Mouse (Mus musculus): ENCODE measurements around the gene Nr0b1. TPM values are rescaled to one million over a fixed set of nuclear protein-coding genes. Genes with fewer than 3 reads are reported as not detected.
A peak's percentile ranks its signal among the peaks of the same experiment; 100 is the strongest.

The Nr0b1 gene
- polyA plus RNA-seq (2015; fragmentation: Nextera tagmentation; extraction: Ambion mirVana): 1.3 and 1.8 TPM in 2 replicates

DNA sequence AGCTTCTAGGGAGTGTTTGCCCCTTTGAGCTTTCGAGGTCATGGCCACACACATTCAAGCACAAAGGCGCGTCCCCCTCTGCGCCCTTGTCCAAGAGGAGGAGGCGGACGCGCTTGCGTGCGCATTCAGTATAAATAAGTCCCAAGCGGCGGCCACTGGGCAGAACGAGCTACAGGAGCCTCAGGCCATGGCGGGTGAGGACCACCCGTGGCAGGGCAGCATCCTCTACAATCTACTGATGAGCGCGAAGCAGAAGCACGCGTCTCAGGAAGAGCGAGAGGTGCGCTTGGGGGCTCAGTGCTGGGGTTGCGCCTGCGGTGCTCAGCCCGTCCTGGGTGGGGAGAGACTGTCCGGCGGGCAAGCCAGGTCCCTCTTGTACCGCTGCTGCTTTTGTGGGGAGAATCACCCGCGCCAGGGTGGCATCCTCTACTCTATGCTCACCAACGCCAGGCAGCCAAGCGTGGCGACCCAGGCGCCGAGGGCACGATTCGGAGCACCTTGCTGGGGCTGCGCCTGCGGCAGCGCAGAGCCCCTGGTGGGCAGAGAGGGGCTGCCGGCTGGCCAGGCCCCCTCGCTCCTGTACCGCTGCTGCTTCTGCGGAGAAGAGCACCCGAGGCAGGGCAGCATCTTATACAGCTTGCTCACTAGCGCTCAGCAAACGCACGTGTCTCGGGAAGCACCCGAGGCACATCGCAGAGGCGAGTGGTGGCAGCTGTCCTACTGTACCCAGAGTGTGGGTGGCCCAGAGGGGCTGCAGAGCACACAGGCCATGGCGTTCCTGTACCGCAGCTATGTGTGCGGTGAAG, at the start of gene Nr0b1:
Gene Nr0b1, plus strand, starts transcription at position 151 of the 806 bp plus-strand sequence.
- WGBS: 21% methylated on average over 53 of the region's 53 CpGs
- H3K27ac ChIP-seq (ENCODE audit: low read length): no peak within 1 kb of the TSS
- no peaks in the 10 kb centered on the region; the same call in 1 of the 2 replicates for H3K27me3 ChIP-seq (ENCODE audit: control insufficient read depth, insufficient read depth, low read depth, low read length)
- H3K9ac ChIP-seq (ENCODE audit: low read depth, low read length): peak within 1 kb of the TSS; percentile 59
- no peaks in the 10 kb centered on the region for H3K4me1 ChIP-seq (ENCODE audit: control insufficient read depth, insufficient read depth, low read length)
- no peaks in the 10 kb centered on the region for H3K9me3 ChIP-seq (replicated peaks; ENCODE audit: control insufficient read depth, low read length, poor library complexity, severe bottlenecking)
- peak within 1 kb of the TSS; percentile 47 for H3K4me3 ChIP-seq (ENCODE audit: low read depth, low read length)
- peak; percentile 92 for ATAC-seq
- H3K36me3 ChIP-seq (ENCODE audit: control insufficient read depth, insufficient read depth, low read length): no peaks in the 10 kb centered on the region
- H3K4me2 ChIP-seq (ENCODE audit: low read length): peak within 1 kb of the TSS; percentile 86

DNA sequence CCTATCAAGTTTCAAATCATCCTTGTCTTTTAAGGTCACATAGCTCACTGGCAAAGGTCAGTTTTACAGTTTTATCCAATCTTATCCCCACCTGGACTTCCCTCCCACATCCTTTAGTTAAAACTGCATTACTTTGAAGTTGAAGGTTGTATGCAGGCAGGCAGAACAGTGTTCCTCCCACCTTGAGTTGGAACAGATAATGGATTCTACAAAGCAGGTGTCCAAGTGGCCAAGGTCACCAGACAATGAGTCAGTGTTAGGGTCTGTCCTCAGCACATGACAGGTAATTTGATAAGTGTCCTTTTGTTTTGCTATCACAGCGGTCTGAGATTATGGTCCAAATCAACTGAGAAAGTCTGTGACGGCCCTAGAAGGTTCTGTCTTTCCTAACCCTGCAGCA, 4.3 kb upstream of the Nr0b1 start:
- 87% methylated on average over 2 of the region's 2 CpGs for WGBS
- Histone ChIP-seq H3K4me2 (ENCODE audit: low read length) (no peak overlapping the region), H3K4me1 (ENCODE audit: control insufficient read depth, insufficient read depth, low read length) (no peaks in the 10 kb centered on the region), H3K27me3 (ENCODE audit: control insufficient read depth, insufficient read depth, low read depth, low read length) (no peaks in the 10 kb centered on the region; the same call in 1 of the 2 replicates), H3K4me3 (ENCODE audit: low read depth, low read length) (no peak overlapping the region), H3K9me3 (replicated peaks; ENCODE audit: control insufficient read depth, low read length, poor library complexity, severe bottlenecking) (no peaks in the 10 kb centered on the region), H3K27ac (ENCODE audit: low read length) (no peak overlapping the region), H3K9ac (ENCODE audit: low read depth, low read length) (no peak overlapping the region), H3K36me3 (ENCODE audit: control insufficient read depth, insufficient read depth, low read length) (no peaks in the 10 kb centered on the region)
- ATAC-seq: no peak

DNA sequence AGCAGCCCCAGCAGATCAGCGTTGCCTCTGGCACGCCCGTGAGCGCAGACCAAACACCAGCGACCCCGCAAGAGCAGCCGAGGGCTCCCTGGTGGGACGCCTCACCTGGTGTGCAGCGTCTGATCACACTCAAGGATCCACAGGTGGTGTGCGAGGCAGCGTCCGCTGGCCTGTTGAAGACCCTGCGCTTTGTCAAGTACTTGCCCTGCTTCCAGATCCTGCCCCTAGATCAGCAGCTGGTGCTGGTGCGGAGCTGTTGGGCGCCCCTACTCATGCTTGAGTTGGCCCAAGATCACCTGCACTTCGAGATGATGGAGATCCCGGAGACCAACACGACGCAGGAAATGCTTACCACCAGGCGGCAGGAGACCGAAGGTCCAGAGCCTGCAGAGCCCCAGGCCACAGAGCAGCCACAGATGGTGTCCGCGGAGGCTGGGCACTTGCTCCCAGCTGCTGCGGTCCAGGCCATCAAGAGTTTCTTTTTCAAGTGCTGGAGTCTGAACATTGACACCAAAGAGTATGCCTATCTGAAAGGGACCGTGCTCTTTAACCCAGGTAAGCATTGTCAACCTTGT, 943 bp downstream of the Nr0b1 start:
- Histone ChIP-seq H3K27ac (ENCODE audit: low read length) (no peak overlapping the region), H3K4me1 (ENCODE audit: control insufficient read depth, insufficient read depth, low read length) (no peaks in the 10 kb centered on the region), H3K9ac (ENCODE audit: low read depth, low read length) (peak overlapping the region; percentile 59), H3K4me2 (ENCODE audit: low read length) (peak overlapping the region; percentile 86), H3K27me3 (ENCODE audit: control insufficient read depth, insufficient read depth, low read depth, low read length) (no peaks in the 10 kb centered on the region; the same call in 1 of the 2 replicates), H3K4me3 (ENCODE audit: low read depth, low read length) (peak overlapping the region; percentile 47), H3K9me3 (replicated peaks; ENCODE audit: control insufficient read depth, low read length, poor library complexity, severe bottlenecking) (no peaks in the 10 kb centered on the region), H3K36me3 (ENCODE audit: control insufficient read depth, insufficient read depth, low read length) (no peaks in the 10 kb centered on the region)
- peak; percentile 67 for ATAC-seq
- 17% methylated on average over 23 of the region's 25 CpGs for WGBS

DNA sequence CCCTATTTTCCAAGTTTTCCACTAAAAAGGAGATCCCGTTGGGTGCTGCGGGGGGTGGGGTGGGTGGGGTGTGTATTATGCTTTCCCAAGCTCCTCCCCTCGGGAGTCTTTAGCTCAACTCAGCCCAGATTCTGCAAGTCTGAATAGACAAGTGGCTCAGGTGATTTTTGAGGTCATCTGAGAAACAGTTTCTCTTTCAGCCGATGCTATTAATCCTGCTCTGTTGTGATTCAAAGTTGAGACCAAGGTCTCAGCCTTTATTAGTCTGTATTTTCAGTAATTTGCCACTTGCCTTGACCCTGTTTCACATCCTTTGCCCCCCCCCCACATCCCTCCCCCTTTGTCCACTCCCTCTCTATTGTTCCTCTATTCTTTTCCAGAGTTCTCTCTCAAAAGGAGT, 1.8 kb downstream of the Nr0b1 start:
- no peak for ATAC-seq
- H3K36me3 ChIP-seq (ENCODE audit: control insufficient read depth, insufficient read depth, low read length): no peaks in the 10 kb centered on the region
- no peak overlapping the region for H3K9ac ChIP-seq (ENCODE audit: low read depth, low read length)
- H3K9me3 ChIP-seq (replicated peaks; ENCODE audit: control insufficient read depth, low read length, poor library complexity, severe bottlenecking): no peaks in the 10 kb centered on the region
- H3K4me3 ChIP-seq (ENCODE audit: low read depth, low read length): no peak overlapping the region
- no peaks in the 10 kb centered on the region; the same call in 1 of the 2 replicates for H3K27me3 ChIP-seq (ENCODE audit: control insufficient read depth, insufficient read depth, low read depth, low read length)
- 28% methylated on average over 4 of the region's 4 CpGs for WGBS
- H3K4me2 ChIP-seq (ENCODE audit: low read length): no peak overlapping the region
- H3K4me1 ChIP-seq (ENCODE audit: control insufficient read depth, insufficient read depth, low read length): no peaks in the 10 kb centered on the region
- no peak overlapping the region for H3K27ac ChIP-seq (ENCODE audit: low read length)

DNA sequence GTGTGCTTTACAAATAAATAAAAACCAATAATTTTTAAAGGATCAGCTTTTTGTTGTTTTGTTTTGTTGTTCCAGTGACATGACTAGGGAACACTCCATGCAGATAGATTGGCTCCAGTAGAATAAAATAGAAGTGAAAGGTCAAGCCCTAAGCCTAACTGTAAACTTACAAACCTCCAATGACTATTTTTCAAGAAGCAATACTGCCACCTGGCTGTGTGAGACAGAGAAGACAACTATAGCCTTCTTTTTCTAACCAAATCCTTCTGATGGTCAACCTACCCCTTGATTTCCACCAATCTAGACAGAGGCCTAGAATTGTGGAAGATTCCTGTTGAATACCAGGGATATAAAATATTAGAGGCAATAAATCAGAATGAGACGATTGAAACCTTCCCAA, 45.7 kb downstream of the Nr0b1 start:
- WGBS: no CpG with 5 or more reads among the region's 1 CpGs
- Histone ChIP-seq H3K27me3 (ENCODE audit: control insufficient read depth, insufficient read depth, low read depth, low read length) (no peaks in the 10 kb centered on the region), H3K9ac (ENCODE audit: low read depth, low read length) (no peak overlapping the region), H3K27ac (ENCODE audit: low read length) (no peak overlapping the region), H3K36me3 (ENCODE audit: control insufficient read depth, insufficient read depth, low read length) (no peaks in the 10 kb centered on the region), H3K9me3 (replicated peaks; ENCODE audit: control insufficient read depth, low read length, poor library complexity, severe bottlenecking) (no peaks in the 10 kb centered on the region), H3K4me2 (ENCODE audit: low read length) (no peak overlapping the region), H3K4me3 (ENCODE audit: low read depth, low read length) (no peak overlapping the region), H3K4me1 (ENCODE audit: control insufficient read depth, insufficient read depth, low read length) (no peaks in the 10 kb centered on the region)
- no peak for ATAC-seq

Other genes starting within 250 kb of the Nr0b1 start
- not detected in 2 replicates for gene Samt3, start 147.6 kb upstream of the Nr0b1 start, polyA plus RNA-seq (2015; fragmentation: Nextera tagmentation; extraction: Ambion mirVana)
- not detected in 2 replicates for gene Mageb4, start 113.3 kb downstream of the Nr0b1 start, polyA plus RNA-seq (2015; fragmentation: Nextera tagmentation; extraction: Ambion mirVana)